Mouse (Mus musculus): ENCODE measurements around the gene Ap1m1. TPM values are rescaled to one million over a fixed set of nuclear protein-coding genes. Genes with fewer than 3 reads are reported as not detected.
A peak's percentile ranks its signal among the peaks of the same experiment; 100 is the strongest.

The Ap1m1 gene
- polyA plus RNA-seq, 1 experiment from 2014 or later = 201 TPM

DNA sequence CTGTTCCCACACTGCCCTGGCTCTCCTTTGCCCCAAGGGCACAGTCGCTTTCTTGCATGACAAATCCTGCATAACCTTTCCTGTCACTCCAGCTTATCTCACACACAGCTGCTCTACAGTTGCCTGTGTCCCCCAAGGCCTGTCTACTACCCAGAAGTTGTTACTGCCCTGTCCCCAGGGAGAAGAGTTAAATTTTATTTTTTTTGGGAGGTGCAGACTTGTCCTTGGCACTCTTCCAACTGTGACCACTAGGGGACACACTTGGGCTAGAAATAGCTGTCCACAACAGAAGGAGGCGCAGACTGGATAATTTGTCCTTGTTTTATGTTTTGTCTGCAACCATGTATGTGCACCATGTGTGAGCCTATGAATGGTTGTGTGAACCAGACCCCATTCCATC is 21.2 kb downstream of the Ap1m1 start:
- peak; percentile 57 for DNase-seq (ENCODE audit: low spot score)
- no peaks in the 10 kb centered on the region for H3K27me3 ChIP-seq (ENCODE audit: low read depth, poor library complexity, severe bottlenecking)
- no peaks in the 10 kb centered on the region for H3K9me3 ChIP-seq (replicated peaks)
- WGBS = 39% methylated on average over 2 of the region's 2 CpGs
- H3K4me3 ChIP-seq = no peak overlapping the region
- H3K27ac ChIP-seq (replicated peaks) = no peak overlapping the region
- peaks cover 10% of the 10 kb centered on the region for H3K36me3 ChIP-seq
- no peaks in the 10 kb centered on the region for H3K4me1 ChIP-seq

DNA sequence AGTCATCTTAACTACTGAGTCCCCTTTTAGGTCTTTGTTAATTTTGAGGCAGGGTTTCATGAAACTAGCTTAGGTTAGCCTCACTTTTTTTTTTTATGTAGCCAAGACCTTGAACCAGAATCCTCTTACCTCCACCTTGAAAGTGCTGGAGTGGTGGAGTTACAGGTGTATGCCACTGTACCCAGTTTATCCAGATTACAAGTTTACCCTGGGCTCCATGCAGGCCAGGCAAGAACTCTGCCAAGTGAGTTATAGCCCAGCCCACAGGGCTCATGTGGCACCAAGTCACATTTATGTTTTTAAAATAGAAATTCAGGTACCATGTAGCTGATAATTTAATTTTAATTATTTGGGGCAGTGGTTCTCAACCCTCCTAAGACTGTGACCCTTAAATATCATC is 21.6 kb downstream of the Ap1m1 start:
- no peak overlapping the region for H3K27ac ChIP-seq (replicated peaks)
- DNase-seq (ENCODE audit: low spot score) = no peak
- H3K4me1 ChIP-seq = no peaks in the 10 kb centered on the region
- H3K36me3 ChIP-seq = peaks cover 9% of the 10 kb centered on the region
- H3K9me3 ChIP-seq (replicated peaks) = no peaks in the 10 kb centered on the region
- no peaks in the 10 kb centered on the region for H3K27me3 ChIP-seq (ENCODE audit: low read depth, poor library complexity, severe bottlenecking)
- no peak overlapping the region for H3K4me3 ChIP-seq

DNA sequence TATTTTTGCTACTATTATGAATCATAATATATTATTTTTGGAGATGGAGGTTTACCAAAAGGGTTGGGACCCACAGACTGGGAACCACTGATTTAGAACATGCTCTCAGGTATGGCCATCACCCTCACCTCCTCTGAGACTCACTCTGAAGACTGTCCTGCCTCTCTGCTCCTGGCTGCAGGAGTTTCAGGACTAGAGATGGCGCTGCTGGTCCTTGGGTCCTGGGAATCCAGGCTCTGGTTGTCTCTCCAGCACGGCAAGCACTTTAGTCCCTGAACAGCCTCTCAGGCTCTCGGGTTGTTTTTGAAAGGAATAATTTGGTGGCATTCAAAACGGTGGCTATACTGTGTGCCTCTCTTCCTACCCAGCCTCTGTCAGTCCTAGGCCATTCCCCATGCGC is 22.1 kb downstream of the Ap1m1 start:
- no peak overlapping the region for H3K27ac ChIP-seq (replicated peaks)
- no peak for DNase-seq (ENCODE audit: low spot score)

DNA sequence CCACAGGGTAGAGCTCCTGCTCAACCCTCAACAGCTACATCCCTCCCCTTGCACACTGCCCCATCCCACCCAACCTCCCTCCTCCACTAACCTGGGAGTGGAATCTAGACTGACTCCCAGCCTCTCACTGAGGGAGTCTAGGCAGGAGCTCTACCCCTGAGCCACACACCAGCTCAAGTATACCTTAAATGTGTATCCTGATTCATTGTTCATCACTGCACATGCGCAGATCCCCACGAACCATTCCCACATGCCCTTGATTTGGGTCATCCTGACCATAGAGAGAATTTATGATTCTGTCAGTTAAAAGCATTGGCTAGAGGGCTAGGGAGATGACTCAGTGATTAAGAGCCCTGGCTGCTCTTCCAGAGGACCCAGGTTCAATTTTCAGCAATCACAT is 22.9 kb downstream of the Ap1m1 start:
- H3K27ac ChIP-seq (replicated peaks) = no peak overlapping the region
- no peak overlapping the region for H3K4me3 ChIP-seq
- 81% methylated on average over 2 of the region's 2 CpGs for WGBS
- no peaks in the 10 kb centered on the region for H3K36me3 ChIP-seq
- H3K4me1 ChIP-seq = no peaks in the 10 kb centered on the region
- no peaks in the 10 kb centered on the region for H3K27me3 ChIP-seq (ENCODE audit: low read depth, poor library complexity, severe bottlenecking)
- DNase-seq (ENCODE audit: low spot score) = no peak
- no peaks in the 10 kb centered on the region for H3K9me3 ChIP-seq (replicated peaks)

More for the DNA sequence above, 22.1 kb downstream of the Ap1m1 start:
- no peaks in the 10 kb centered on the region for H3K27me3 ChIP-seq (ENCODE audit: low read depth, poor library complexity, severe bottlenecking)
- H3K36me3 ChIP-seq = peaks cover 4% of the 10 kb centered on the region
- no peaks in the 10 kb centered on the region for H3K9me3 ChIP-seq (replicated peaks)
- no peak overlapping the region for H3K4me3 ChIP-seq
- no peaks in the 10 kb centered on the region for H3K4me1 ChIP-seq
- 49% methylated on average over 5 of the region's 5 CpGs for WGBS

DNA sequence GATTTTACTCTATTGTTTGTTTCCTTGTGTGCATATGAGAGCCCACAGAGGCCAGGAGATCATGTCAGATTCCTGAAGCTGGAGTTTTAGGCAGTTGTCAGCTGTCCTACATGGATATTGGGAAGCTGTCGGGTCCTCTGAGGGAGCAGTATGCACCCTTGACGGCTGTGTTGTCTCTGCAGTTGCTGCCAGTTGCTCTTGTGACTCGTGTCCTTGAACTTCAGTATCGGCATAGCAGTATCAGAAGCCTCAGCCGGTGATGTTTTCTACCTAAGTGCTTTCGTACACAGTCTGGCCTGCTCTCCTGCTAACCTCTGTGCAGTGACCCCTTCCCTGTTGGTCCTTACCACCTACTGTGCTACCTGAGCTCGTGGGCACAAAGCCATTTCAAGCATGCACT is 23.6 kb downstream of the Ap1m1 start:
- no peak for DNase-seq (ENCODE audit: low spot score)
- H3K36me3 ChIP-seq = no peaks in the 10 kb centered on the region
- 83% methylated on average over 7 of the region's 7 CpGs for WGBS
- no peaks in the 10 kb centered on the region for H3K4me1 ChIP-seq
- H3K4me3 ChIP-seq = no peak overlapping the region
- no peaks in the 10 kb centered on the region for H3K27me3 ChIP-seq (ENCODE audit: low read depth, poor library complexity, severe bottlenecking)
- no peak overlapping the region for H3K27ac ChIP-seq (replicated peaks)
- no peaks in the 10 kb centered on the region for H3K9me3 ChIP-seq (replicated peaks)

DNA sequence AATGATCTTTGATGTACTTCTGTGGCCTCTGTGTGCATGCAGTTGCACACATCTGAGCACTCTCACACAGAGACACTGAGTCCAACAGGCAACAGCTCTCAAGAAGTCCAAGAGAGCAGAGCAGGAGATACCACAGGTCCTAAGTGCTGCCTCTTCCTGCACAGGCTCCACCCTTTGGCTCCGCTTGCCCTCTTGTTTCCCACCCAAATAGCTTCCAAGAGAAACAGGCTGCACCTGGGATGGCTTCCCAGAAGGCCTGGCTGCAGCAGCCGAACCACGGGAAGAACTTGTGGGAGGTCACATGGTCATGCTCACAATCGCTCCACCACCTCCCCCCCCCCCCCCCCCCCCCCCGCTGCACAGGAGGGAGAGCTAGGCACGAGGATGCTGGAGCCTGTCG is 25.5 kb downstream of the Ap1m1 start:
- no peak overlapping the region for H3K27ac ChIP-seq (replicated peaks)
- H3K27me3 ChIP-seq (ENCODE audit: low read depth, poor library complexity, severe bottlenecking) = no peaks in the 10 kb centered on the region
- WGBS = 81% methylated on average over 3 of the region's 7 CpGs
- H3K9me3 ChIP-seq (replicated peaks) = no peaks in the 10 kb centered on the region
- no peak overlapping the region for H3K4me3 ChIP-seq
- no peaks in the 10 kb centered on the region for H3K36me3 ChIP-seq
- H3K4me1 ChIP-seq = no peaks in the 10 kb centered on the region
- no peak for DNase-seq (ENCODE audit: low spot score)

DNA sequence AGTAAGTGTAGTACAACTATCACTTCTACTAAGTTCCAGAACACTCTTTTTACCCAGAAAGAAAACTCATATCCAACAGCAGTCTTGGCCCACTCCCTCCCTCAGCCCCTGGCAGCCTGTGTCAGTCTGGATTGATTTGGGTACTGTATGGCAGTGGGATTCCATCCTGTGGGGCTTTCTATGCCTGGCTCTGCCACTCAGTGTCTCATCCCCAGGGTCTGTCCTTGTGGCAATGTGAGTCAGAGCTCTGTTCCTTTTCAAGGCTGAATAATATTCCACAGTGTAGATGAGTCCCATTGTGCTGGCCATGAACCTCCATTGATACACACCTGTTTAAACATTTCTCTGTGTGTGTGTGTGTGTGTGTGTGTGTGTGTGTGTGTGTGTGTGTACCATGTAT is 26.9 kb downstream of the Ap1m1 start:
- no peak for DNase-seq (ENCODE audit: low spot score)
- Histone ChIP-seq H3K4me1 (no peaks in the 10 kb centered on the region), H3K27me3 (ENCODE audit: low read depth, poor library complexity, severe bottlenecking) (no peaks in the 10 kb centered on the region), H3K9me3 (replicated peaks) (no peaks in the 10 kb centered on the region), H3K36me3 (no peaks in the 10 kb centered on the region), H3K27ac (replicated peaks) (no peak overlapping the region), H3K4me3 (no peak overlapping the region)

DNA sequence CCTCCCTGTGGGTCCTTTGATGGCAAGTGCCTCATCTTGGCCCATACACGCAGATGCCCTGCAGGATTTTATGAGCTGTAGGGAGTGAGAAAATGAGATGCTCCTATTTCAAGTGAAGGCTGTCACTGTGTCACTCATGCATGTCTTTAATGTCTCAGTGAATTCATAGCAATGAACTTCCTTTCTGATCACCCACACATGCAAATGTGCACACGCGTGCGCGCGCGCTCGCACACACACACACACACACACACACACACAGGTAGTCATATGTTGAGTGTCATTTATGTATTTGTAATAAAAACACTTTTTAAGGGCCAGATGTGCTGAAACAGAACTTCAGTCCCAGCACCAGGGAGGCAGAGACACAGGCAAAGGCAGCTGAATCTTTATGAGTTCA is 27.3 kb downstream of the Ap1m1 start:
- Histone ChIP-seq H3K36me3 (no peaks in the 10 kb centered on the region), H3K9me3 (replicated peaks) (no peaks in the 10 kb centered on the region), H3K27me3 (ENCODE audit: low read depth, poor library complexity, severe bottlenecking) (no peaks in the 10 kb centered on the region), H3K4me1 (no peaks in the 10 kb centered on the region), H3K4me3 (no peak overlapping the region), H3K27ac (replicated peaks) (no peak overlapping the region)
- no peak for DNase-seq (ENCODE audit: low spot score)
- WGBS = 98% methylated on average over 8 of the region's 8 CpGs

DNA sequence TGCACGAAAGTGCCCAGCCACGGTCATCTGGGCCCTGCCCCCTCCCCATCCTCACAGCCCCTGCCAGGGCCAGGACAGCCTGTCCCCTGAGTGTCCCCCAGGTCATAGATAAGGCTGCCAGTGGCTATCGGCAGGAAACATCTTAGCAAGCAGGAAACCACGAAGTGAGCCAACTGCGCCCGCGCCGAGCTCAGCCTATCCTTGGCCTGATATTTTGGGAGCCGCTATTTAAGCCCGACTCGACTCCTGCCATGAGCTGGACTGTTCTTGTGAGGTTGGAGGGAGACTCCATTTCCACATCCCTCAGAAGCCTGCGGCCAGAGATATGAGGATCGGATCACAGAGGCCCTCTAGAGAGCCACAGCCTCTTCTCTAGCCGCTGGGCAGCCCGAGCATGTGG is 28.5 kb downstream of the Ap1m1 start:
- no peaks in the 10 kb centered on the region for H3K9me3 ChIP-seq (replicated peaks)
- H3K27ac ChIP-seq (replicated peaks) = 0 out of 2 replicates have a peak overlapping the region, but pooled peaks have one; percentile 17
- no peaks in the 10 kb centered on the region for H3K36me3 ChIP-seq
- WGBS = 89% methylated on average over 15 of the region's 15 CpGs
- H3K27me3 ChIP-seq (ENCODE audit: low read depth, poor library complexity, severe bottlenecking) = no peaks in the 10 kb centered on the region
- H3K4me3 ChIP-seq = no peak overlapping the region
- H3K4me1 ChIP-seq = no peaks in the 10 kb centered on the region
- DNase-seq (ENCODE audit: low spot score) = no peak

DNA sequence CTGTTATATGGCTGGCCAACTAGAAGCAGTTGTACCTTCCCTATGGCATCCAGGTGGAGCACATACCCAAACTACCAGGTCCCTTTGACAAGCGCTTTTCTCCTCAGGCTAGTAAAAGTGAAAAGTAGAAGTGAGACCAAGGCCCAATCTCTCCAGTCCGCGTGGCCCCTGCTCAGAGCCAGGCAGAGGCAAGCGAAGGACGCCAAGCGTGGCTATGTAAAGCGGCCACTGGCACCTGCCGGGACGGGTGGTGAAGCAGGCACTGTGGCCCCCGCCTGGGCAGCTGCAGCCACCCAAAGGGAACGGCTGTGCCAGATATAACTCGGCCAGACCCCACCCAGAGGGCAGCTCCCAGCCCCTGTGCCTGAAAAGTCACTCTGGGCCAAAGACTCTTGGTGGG is 30.8 kb downstream of the Ap1m1 start:
- Histone ChIP-seq H3K9me3 (replicated peaks) (no peaks in the 10 kb centered on the region), H3K27me3 (ENCODE audit: low read depth, poor library complexity, severe bottlenecking) (no peaks in the 10 kb centered on the region), H3K4me1 (no peaks in the 10 kb centered on the region), H3K36me3 (no peaks in the 10 kb centered on the region), H3K27ac (replicated peaks) (no peak overlapping the region), H3K4me3 (no peak overlapping the region)
- WGBS = 91% methylated on average over 12 of the region's 12 CpGs
- DNase-seq (ENCODE audit: low spot score) = no peak

DNA sequence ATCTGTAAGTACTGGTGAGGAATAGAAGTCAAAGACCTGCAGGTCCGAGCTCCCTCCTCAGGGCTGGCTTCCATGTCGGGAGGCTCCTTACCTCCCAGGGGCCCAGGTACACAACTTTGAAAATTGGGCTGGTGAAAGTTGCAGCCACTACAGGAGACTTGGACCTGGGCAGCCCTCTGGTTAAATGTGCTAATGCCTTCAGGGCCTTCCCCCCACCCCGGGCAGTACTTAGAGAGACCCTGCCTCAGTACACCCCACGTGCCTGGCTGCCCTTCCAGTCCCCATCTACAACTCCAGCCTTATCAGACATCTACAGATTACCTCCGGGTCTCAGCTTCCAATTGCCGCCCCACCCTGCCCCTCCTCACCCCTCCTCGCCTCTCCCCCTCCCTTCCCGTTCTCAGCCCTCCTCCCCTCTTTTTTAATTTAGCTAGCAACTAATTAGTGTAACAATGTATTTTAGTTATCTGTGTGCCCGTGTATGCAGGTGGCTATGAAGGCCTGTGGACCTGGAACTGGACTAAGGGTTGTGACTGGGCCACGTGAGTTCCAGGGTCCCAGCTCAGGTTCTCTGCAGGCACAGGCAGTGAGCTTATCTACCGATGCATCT is 31.3 kb downstream of the Ap1m1 start:
- Histone ChIP-seq H3K9me3 (replicated peaks) (no peaks in the 10 kb centered on the region), H3K4me3 (no peak overlapping the region), H3K36me3 (no peaks in the 10 kb centered on the region), H3K4me1 (no peaks in the 10 kb centered on the region), H3K27ac (replicated peaks) (no peak overlapping the region), H3K27me3 (ENCODE audit: low read depth, poor library complexity, severe bottlenecking) (no peaks in the 10 kb centered on the region)
- DNase-seq (ENCODE audit: low spot score) = no peak
- 79% methylated on average over 11 of the region's 11 CpGs for WGBS

DNA sequence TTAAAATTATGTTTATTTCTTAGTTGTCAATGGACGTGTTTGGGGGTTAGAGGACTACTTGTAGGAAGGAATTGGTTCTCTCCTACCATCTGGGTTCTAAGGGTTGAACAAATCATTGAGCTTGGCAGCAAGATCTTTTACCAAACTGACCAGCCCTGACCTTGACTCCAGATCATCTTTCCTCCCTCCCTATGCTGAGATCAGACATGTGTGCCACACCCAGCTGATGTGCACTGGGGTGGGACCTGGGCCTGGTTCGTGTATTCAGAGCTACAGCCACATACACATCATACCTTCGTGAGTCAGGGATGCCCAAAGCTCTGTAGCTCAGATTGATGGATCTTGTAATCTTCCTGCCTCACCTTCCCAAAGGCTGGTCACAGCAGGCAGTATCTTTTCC is 31.9 kb downstream of the Ap1m1 start:
- Histone ChIP-seq H3K36me3 (no peaks in the 10 kb centered on the region), H3K9me3 (replicated peaks) (no peaks in the 10 kb centered on the region), H3K27ac (replicated peaks) (no peak overlapping the region), H3K27me3 (ENCODE audit: low read depth, poor library complexity, severe bottlenecking) (no peaks in the 10 kb centered on the region), H3K4me3 (no peak overlapping the region), H3K4me1 (no peaks in the 10 kb centered on the region)
- 79% methylated on average over 3 of the region's 3 CpGs for WGBS
- DNase-seq (ENCODE audit: low spot score) = no peak

DNA sequence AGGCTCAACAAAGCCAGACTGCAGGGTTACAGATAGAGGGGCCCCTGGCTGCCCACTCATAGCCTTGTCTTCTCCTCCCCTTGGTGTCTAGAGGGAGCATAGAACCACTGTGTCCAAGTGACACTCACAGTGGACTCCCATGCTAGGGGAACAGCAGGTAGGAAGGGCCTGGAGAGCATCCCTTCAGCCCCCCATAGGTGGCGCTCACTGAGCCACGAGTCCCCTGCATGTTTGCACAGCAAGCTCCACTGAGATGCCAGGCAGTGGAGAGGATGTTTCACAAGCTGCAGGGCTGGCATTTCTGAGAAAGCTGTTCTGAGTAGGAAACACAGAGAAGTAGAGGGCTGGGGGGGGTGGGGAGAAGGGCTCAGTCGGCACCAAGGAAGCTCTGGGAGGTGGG is 32.5 kb downstream of the Ap1m1 start:
- H3K4me1 ChIP-seq = no peaks in the 10 kb centered on the region
- H3K36me3 ChIP-seq = no peaks in the 10 kb centered on the region
- peak; percentile 46 for DNase-seq (ENCODE audit: low spot score)
- no peaks in the 10 kb centered on the region for H3K9me3 ChIP-seq (replicated peaks)
- H3K4me3 ChIP-seq = no peak overlapping the region
- 18% methylated on average over 3 of the region's 3 CpGs for WGBS
- no peak overlapping the region for H3K27ac ChIP-seq (replicated peaks)
- H3K27me3 ChIP-seq (ENCODE audit: low read depth, poor library complexity, severe bottlenecking) = no peaks in the 10 kb centered on the region

DNA sequence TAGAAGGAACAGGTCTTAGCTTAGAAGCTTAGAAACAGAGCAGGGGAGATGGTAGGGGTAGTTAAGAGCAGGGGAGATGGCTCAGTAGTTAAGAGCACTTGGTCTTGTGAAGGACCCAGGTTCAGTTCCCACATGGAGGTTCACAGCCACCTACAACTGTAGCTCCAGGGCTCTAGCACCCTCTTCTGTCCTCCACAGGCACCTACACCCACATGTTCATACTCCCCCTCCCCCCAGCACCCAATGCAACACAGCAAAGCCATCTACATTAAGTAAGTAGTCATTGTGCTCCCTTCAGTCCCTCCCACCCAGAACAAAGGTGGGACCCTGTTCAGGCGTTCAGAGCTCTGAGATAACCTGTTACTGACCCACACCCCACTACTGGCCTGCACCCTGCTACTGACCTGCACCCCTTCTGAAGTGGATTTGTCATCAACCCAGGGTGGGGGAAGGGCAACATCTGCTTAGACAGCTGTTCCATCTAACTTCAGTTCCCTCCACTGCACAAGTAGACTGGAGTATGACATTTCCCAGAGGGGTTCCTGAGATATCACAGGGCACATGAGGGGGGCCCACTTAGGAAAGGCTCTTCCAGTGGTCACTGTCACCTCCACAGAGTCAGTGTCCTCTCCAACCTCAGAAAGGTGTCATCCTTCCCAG is 33.4 kb downstream of the Ap1m1 start:
- Histone ChIP-seq H3K4me1 (no peaks in the 10 kb centered on the region), H3K27ac (replicated peaks) (no peak overlapping the region), H3K9me3 (replicated peaks) (no peaks in the 10 kb centered on the region), H3K4me3 (no peak overlapping the region), H3K27me3 (ENCODE audit: low read depth, poor library complexity, severe bottlenecking) (no peaks in the 10 kb centered on the region), H3K36me3 (no peaks in the 10 kb centered on the region)
- 82% methylated on average over 1 of the region's 1 CpGs for WGBS
- DNase-seq (ENCODE audit: low spot score) = no peak
